Mouse (Mus musculus): ENCODE measurements around the gene Pcgf6.

The Pcgf6 gene

GRCm38 (mm10) chr19:46998168-46998870 lies 52.4 kb downstream of the Pcgf6 start:
- CTCF ChIA-PET: no interaction called here

- CTCF ChIA-PET: no interaction called here
These were observed 54.6 kb downstream of the Pcgf6 start for GRCm38 (mm10) chr19:46996095-46996494.

- CTCF ChIA-PET: interaction anchor here (0.9 to 1.0 kb wide), 2 partner anchors 9 to 232 kb away, joined by 4 to 5 read pairs; no protein-coding TSS in a partner anchor
These were observed 58.4 kb downstream of the Pcgf6 start for GRCm38 (mm10) chr19:46992329-46992728.

GRCm38 (mm10) chr19:46991145-46991544 lies 59.6 kb downstream of the Pcgf6 start:
- CTCF ChIA-PET: interaction anchor here (1.0 to 1.3 kb wide), 4 partner anchors 14 to 232 kb away, joined by 3 to 10 read pairs (median 3); no protein-coding TSS in a partner anchor

GRCm38 (mm10) chr19:46990625-46991024 lies 60.1 kb downstream of the Pcgf6 start:
- CTCF ChIA-PET: interaction anchor here (0.6 to 1.3 kb wide), 5 partner anchors 52 to 231 kb away, joined by 3 to 7 read pairs (median 3); no protein-coding TSS in a partner anchor

GRCm38 (mm10) chr19:46990153-46990518 lies 60.6 kb downstream of the Pcgf6 start:
- CTCF ChIA-PET: interaction anchor here (0.6 to 1.3 kb wide), 3 partner anchors 52 to 231 kb away, joined by 3 to 7 read pairs (median 3); no protein-coding TSS in a partner anchor

GRCm38 (mm10) chr19:46989479-46990152 lies 61.1 kb downstream of the Pcgf6 start:
- CTCF ChIA-PET: interaction anchor here (0.6 to 1.3 kb wide), 4 partner anchors 51 to 248 kb away, joined by 3 to 7 read pairs (median 4); no protein-coding TSS in a partner anchor

- CTCF ChIA-PET: interaction anchor here (0.6 kb wide), 1 partner anchor 57 kb away, joined by 12 read pairs; no protein-coding TSS in a partner anchor
These were observed 62.2 kb downstream of the Pcgf6 start for GRCm38 (mm10) chr19:46988231-46989087.

- CTCF ChIA-PET: no interaction called here
These were observed 63.1 kb downstream of the Pcgf6 start for GRCm38 (mm10) chr19:46987646-46988045.

- CTCF ChIA-PET: no interaction called here
These were observed 65.7 kb downstream of the Pcgf6 start for GRCm38 (mm10) chr19:46984726-46985622.

GRCm38 (mm10) chr19:46983966-46984380 lies 66.7 kb downstream of the Pcgf6 start:
- CTCF ChIA-PET: interaction anchor here (0.7 kb wide), 1 partner anchor 8 kb away, joined by 5 read pairs; no protein-coding TSS in a partner anchor
